Mouse (Mus musculus) urinary bladder, postnatal 10 days (tissue): ENCODE measurements around the gene Dcakd.
A peak's percentile ranks its signal among the peaks of the same experiment; 100 is the strongest.

Source experiments
- DNase-seq: peaks from one replicate; pipeline ENCODE4 v3.0.0; 2022; ENCODE audit warnings: low spot score

Dcakd gene

DNA sequence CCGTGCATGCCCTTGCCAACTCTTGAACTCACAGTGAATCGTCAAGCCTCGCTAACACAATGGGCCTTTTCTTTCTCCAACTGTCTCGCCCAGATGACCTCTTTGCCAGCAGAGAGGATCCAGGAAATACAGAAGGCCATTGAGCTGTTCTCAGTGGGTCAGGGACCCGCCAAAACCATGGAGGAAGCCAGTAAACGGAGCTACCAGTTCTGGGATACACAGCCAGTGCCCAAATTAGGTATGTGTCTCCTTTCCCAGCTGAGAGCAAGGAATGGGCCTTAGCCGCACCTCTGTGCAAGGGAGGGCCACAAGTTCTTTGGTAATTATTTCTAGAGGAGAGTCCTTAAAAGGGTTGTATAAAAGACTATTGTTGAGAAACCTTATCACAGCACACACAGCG is 18.2 kb upstream of the Dcakd start:
- DNase-seq, result no peak

DNA sequence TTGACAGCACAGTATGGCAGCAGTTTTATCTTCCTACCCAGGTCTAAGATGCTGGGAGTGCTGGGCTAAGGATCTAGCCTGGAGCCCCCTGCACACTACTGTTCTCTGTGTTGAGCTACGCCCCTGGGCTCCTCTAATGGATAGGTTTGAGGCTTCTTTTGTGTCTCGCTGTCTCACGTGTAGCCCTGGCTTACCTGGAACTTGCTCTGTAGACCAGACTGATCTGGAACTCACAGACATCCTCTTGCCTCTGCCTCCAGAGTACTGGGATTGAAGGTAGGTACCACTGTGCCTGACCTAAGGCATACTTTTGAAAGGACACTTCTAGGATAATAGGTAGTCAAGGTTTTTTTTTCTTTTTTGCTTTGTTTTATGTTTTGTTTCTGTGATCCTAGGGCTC is 15.8 kb upstream of the Dcakd start:
- DNase-seq, result no peak

- DNase-seq, result no peak
These were observed 14.7 kb upstream of the Dcakd start for GRCm38 (mm10) chr11:103042828-103043227.

- no peak for DNase-seq
These were observed 9.9 kb upstream of the Dcakd start for GRCm38 (mm10) chr11:103038037-103038436.

DNA sequence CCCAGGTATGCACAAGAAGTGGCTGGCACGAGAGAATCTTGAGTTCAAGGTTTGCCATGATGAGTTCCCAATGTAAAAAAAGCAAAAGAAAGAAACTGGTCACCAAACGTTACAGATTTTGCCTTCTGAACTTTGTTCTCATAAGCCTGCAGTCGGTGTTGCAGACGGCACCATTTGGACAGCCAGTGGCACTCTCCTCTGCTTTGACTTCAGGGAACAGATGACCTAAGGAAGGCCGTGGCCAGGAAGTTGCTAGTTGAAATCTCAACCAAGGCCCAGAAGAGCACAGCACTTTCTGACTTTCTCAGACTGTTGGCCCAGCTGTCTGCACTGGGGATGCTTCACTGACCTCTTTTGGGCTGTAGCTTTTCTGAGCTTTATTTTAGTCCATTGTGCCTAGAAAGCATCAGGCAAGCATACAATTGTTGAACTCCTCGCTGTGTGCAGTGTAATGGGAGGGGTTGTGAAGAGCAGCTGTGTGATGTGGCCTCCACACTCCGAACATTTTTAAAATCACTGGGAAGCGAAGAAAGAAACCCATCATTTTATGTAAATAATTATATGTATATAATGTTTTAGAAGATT is 8.8 kb upstream of the Dcakd start:
- no peak for DNase-seq

DNA sequence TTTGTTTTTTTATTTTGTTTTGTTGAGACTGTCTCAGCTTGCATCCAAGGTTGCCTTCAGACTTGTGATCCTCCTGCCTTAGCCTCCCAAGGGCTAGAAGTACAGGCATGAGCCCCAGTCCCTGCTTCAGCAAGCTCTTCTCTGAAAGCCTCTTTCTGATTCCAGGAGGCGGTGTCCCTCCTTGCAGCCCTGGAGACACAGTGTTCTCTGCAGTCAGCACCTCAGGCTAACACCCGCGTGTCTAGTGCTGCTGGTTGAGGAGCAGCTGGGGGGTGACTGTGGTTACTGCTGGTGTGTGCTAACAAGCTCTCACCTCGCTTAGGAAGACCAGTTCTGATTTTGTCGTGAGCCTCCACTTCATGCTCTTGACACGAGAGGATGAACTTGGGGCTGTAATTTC is 6.9 kb upstream of the Dcakd start:
- no peak for DNase-seq

GRCm38 (mm10) chr11:103033030-103033429 is 4.9 kb upstream of the Dcakd start:
- DNase-seq, result no peak

DNA sequence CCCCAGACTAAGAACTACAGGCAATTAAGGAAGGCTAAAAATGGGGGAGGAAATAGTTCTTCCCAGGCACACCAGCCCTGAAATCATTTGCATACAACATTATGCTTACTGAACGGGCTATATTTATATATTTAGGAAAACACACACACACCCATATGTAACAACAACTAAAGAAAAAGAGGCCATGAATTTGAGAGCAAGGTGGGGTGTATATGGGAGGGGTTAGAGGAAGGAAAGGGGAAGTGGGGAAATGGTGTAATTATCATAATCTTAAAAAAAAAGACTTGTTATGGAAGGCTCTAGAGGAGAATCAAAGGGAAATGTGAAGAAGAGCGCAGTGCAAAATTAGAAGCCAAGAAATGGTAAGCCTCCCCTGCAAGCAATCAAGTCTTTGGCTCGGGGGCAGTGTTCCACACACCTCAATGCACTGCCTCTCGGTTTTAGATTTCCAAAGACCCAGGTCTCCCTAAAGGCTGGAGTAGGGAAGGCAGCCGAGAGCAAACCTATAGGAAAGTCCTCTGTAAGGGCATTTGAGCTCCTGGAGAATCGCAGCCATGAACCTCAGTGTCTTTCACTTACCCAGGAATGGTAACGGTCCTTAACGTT is 460 bp downstream of the Dcakd start:
- no peak for DNase-seq

DNA sequence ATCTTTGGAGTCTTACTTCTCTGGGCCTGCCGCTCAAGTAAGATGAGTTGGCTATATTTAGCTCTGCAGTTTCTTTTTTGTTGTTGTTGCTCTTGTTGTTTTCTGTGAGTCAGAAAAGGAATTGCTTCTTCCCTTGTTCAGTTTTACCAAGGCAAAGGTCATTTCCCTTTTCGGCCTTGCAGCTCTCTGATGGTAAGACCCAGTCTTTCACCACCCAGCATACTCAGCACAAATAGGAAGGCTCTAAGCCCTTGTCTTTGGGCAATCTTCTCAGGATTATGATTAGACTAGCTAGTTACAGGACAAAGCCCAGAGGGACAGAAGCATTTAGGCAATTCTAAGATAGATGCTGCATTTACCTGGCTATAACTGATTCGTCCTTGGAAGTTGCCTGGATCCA is 1.2 kb downstream of the Dcakd start:
- no peak for DNase-seq

DNA sequence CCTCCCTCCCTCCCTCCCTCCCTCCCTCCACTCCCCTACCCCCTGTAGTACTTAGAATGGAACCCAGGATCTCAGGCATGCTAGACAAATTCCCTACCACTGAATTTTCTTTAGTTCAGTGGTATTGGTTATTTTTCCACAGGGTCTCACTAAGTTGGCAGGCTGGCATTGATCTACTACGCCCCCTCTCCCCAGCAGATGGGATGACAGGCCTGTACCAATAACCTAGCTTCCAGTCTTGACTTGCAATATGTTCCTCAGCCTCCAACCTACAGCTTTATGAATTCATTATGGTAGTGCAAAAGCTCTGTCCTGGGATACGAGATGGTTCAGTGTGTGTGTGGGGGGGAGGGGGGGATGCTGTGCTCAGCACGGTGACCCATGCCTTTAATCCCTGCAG is 4.2 kb downstream of the Dcakd start:
- no peak for DNase-seq

GRCm38 (mm10) chr11:103020713-103021335 is 7.3 kb downstream of the Dcakd start:
- no peak for DNase-seq

GRCm38 (mm10) chr11:103019325-103019724 is 8.8 kb downstream of the Dcakd start:
- no peak for DNase-seq

GRCm38 (mm10) chr11:103018860-103019259 is 9.3 kb downstream of the Dcakd start:
- no peak for DNase-seq

DNA sequence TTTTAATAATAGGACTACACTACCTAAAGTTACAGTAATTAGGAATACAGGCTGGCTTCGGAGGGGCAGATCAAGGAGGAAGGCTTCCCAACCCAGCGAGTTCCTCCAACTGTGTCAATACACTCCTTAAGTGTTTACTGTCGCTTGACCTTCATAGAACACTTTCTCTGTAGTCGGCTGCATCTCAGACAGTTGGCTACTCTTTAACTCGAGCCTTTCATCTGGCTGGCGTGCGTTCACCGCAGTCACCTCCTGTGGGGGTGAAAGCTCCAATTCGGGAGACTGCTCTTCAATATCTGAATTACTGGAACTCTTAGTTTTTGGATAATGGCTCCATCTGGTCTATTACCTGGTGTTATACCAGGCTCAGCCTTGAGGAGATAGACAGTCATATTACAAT is 10.5 kb downstream of the Dcakd start:
- no peak for DNase-seq

- peak; percentile 96 for DNase-seq
These were observed 11.2 kb downstream of the Dcakd start for GRCm38 (mm10) chr11:103016930-103017329.

- no peak for DNase-seq
These were observed 12.0 kb downstream of the Dcakd start for GRCm38 (mm10) chr11:103015881-103016825.

DNA sequence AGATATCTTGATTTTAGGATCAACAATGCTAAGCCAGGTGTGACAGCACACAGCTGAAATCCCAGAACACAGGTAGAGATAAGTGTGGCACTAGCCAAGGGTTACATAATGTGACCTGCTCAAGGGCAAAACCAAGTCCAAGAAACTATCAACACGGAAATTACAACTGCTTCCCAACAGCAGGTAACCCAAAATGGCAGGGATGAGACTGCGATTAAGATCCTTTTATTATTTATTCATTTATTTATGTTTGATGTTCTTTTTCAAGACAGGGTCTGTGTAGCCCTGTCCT is 17.0 kb downstream of the Dcakd start:
- no peak for DNase-seq

GRCm38 (mm10) chr11:103010454-103011205 is 17.5 kb downstream of the Dcakd start:
- DNase-seq, result no peak

DNA sequence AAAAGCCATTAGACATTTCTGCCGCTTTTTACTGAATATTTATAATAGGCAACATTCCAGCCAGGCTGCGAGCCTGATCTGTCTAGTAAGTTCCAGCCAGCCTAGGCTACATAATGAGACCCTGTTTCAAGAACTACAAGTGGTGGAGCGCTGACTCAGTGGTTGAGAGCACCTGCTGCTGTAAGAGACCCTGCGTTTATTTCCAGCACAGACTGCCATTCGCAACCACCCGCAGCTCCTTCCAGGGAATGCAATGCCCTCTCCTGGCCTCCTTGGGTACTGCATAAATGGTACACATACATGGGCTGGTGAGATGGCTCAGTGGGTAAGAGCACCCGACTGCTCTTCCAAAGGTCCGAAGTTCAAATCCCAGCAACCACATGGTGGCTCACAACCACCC is 18.9 kb downstream of the Dcakd start:
- DNase-seq, result no peak

GRCm38 (mm10) chr11:103008558-103008957 is 19.6 kb downstream of the Dcakd start:
- DNase-seq, result no peak

- DNase-seq, result no peak
These were observed 21.2 kb downstream of the Dcakd start for GRCm38 (mm10) chr11:103007001-103007340.

GRCm38 (mm10) chr11:103006286-103007000 is 21.7 kb downstream of the Dcakd start:
- no peak for DNase-seq
